In genomic region chr11:49337150-49337832, GRCm38 (mm10) we compare ENCODE assay signal across 39 mouse cellular contexts. TPM values are rescaled to one million over a fixed set of nuclear protein-coding genes. Genes with fewer than 3 reads are reported as not detected.
DNase-seq lines count a peak whose midpoint lies in the region; ATAC-seq and TF ChIP-seq lines count a peak whose summit lies in the region.
"Had no signal": no experiment of that assay in that cellular context is flagged by ENCODE, and none has a peak within 500 bp of the region (broad histone marks: within the 10 kb centered on the region; RNA-seq: fewer than 3 reads in every experiment).

No protein-coding gene starts in this region.

- H3K4me1 ChIP-seq in hindbrain, embryonic 13.5 days (replicated peaks): no peaks in the 10 kb centered on the region
- no peaks in the 10 kb centered on the region for H3K4me1 ChIP-seq in cerebellum, adult 2 months (ENCODE audit: control insufficient read depth, insufficient read depth, low read length)
- H3K4me1 ChIP-seq: embryonic facial prominence, embryonic 10.5 days; embryonic facial prominence, embryonic 13.5 days; forebrain, embryonic 10.5 days; forebrain, embryonic 13.5 days; heart, embryonic 10.5 days; heart, embryonic 13.5 days; hindbrain, embryonic 12.5 days; intestine, embryonic 15.5 days had no signal

- DNase-seq in 3134 (ENCODE audit: extremely low read depth, insufficient read length, low spot score): peak; percentile 20
- DNase-seq in 416B (ENCODE audit: low read depth): peak; percentile 76
- DNase-seq in Patski (ENCODE audit: low read depth, low spot score): peak; percentile 37
- no peak for DNase-seq in gastrocnemius, adult 2 months
- DNase-seq in cerebellum, adult 2 months: no peak
- DNase-seq: adrenal gland, adult 8-10 months; B cell, adult 2 months; cerebellum, adult 18-20 months; cerebellum, adult 9-11 months; cerebellum, postnatal 25 days; embryo, embryonic 11 days; gastrocnemius, postnatal 36 days; heart, adult 2 months; kidney, adult 11 months; kidney, adult 8-10 months had no signal

- H3K4me3 ChIP-seq in hindbrain, embryonic 13.5 days: no peak overlapping the region
- H3K4me3 ChIP-seq in gastrocnemius, adult 2 months: no peak overlapping the region
- H3K4me3 ChIP-seq in cerebellum, adult 2 months (replicated peaks; ENCODE audit: insufficient read depth, low read depth, low read length): no peak overlapping the region
- H3K4me3 ChIP-seq: embryonic facial prominence, embryonic 10.5 days; embryonic facial prominence, embryonic 13.5 days; erythroblast, embryonic 14.5 days; forebrain, embryonic 10.5 days; forebrain, embryonic 13.5 days; heart, adult 2 months; heart, embryonic 10.5 days; heart, embryonic 13.5 days; hindbrain, embryonic 12.5 days; intestine, embryonic 15.5 days had no signal

- POLR2A ChIA-PET in Patski (lab: Charles Lee): no interaction called here

- H3K27me3 ChIP-seq in Patski: no peaks in the 10 kb centered on the region
- no peaks in the 10 kb centered on the region for H3K27me3 ChIP-seq in hindbrain, embryonic 13.5 days
- H3K27me3 ChIP-seq in cerebellum, adult 2 months (ENCODE audit: control insufficient read depth, insufficient read depth, low read length): no peaks in the 10 kb centered on the region
- H3K27me3 ChIP-seq: CH12.LX; embryonic facial prominence, embryonic 13.5 days; forebrain, embryonic 13.5 days; heart, embryonic 13.5 days; hindbrain, embryonic 12.5 days; intestine, embryonic 15.5 days had no signal

- ATAC-seq in Patski: peak; percentile 100
- ATAC-seq in megakaryocyte progenitor cell, adult 5-6 weeks (replicated peaks; ENCODE audit: poor library complexity): peak; percentile 76
- ATAC-seq in hindbrain, embryonic 13.5 days (ENCODE audit: low FRiP score): no peak
- no peak for ATAC-seq in frontal cortex, adult (ENCODE audit: low TSS enrichment)
- ATAC-seq: forebrain, embryonic 13.5 days; forebrain, embryonic 16.5 days; hindbrain, embryonic 16.5 days; intestine, embryonic 15.5 days had no signal

- in situ Hi-C loops in Patski (cut with MboI; ENCODE audit: low pct_unique_long_range_greater_than_20kb): no loop called here

- intact Hi-C loops in gastrocnemius, adult 2 months (cut with DNase I): no loop called here

- 76% methylated on average over 4 of the region's 4 CpGs for WGBS in hindbrain, embryonic 13.5 days
- WGBS in cerebellum, adult 2 months: 63% methylated on average over 4 of the region's 4 CpGs

- no peak for TF ChIP-seq POLR2A in cerebellum, adult 2 months (IDR thresholded peaks at IDR 0.05; ENCODE audit: borderline replicate concordance, insufficient read depth, low read length)

- H3K36me3 ChIP-seq in hindbrain, embryonic 13.5 days: no peaks in the 10 kb centered on the region
- H3K36me3 ChIP-seq: embryonic facial prominence, embryonic 10.5 days; embryonic facial prominence, embryonic 13.5 days; forebrain, embryonic 10.5 days; G1E; heart, embryonic 10.5 days; heart, embryonic 13.5 days; hindbrain, embryonic 12.5 days; intestine, embryonic 15.5 days had no signal

- no peak overlapping the region for H3K27ac ChIP-seq in hindbrain, embryonic 13.5 days
- no peak overlapping the region for H3K27ac ChIP-seq in gastrocnemius, adult 2 months
- no peak overlapping the region for H3K27ac ChIP-seq in cerebellum, adult 2 months (ENCODE audit: insufficient read depth, low read length)
- H3K27ac ChIP-seq: embryonic facial prominence, embryonic 10.5 days; embryonic facial prominence, embryonic 13.5 days; forebrain, embryonic 10.5 days; forebrain, embryonic 13.5 days; heart, adult 2 months; heart, embryonic 10.5 days; heart, embryonic 13.5 days; hindbrain, embryonic 12.5 days; intestine, embryonic 15.5 days had no signal

- CTCF ChIA-PET in Patski (lab: Charles Lee): no interaction called here

- H3K9ac ChIP-seq in hindbrain, embryonic 13.5 days: no peak overlapping the region
- H3K9ac ChIP-seq: embryonic facial prominence, embryonic 13.5 days; forebrain, embryonic 13.5 days; heart, embryonic 13.5 days; hindbrain, embryonic 12.5 days; intestine, embryonic 15.5 days had no signal

- TF ChIP-seq CTCF in Patski (IDR thresholded peaks at IDR 0.05): peak; percentile 26
- TF ChIP-seq CTCF in gastrocnemius, adult 2 months (IDR thresholded peaks at IDR 0.05): no peak
- TF ChIP-seq CTCF in cerebellum, adult 2 months (IDR thresholded peaks at IDR 0.05; ENCODE audit: borderline replicate concordance, insufficient read depth, low read depth, low read length): no peak

- no peaks in the 10 kb centered on the region for H3K9me3 ChIP-seq in hindbrain, embryonic 13.5 days
- H3K9me3 ChIP-seq: embryonic facial prominence, embryonic 13.5 days; forebrain, embryonic 10.5 days; forebrain, embryonic 13.5 days; G1E; heart, embryonic 10.5 days; heart, embryonic 13.5 days; hindbrain, embryonic 12.5 days; intestine, embryonic 15.5 days had no signal

- H3K4me2 ChIP-seq in hindbrain, embryonic 13.5 days: no peak overlapping the region
- H3K4me2 ChIP-seq: embryonic facial prominence, embryonic 13.5 days; forebrain, embryonic 13.5 days; heart, embryonic 13.5 days; hindbrain, embryonic 12.5 days; intestine, embryonic 15.5 days had no signal

RNA-seq across cellular contexts. Expression of gene Olfr1390, which starts 2.3 kb away (rescaled TPM):
- polyA plus RNA-seq in Patski (2021): not detected
- total RNA-seq in megakaryocyte progenitor cell, adult 5-6 weeks (2015): not detected in 2 replicates
- total RNA-seq in megakaryocyte progenitor cell, adult 5-6 weeks (2017): not detected in 2 replicates
- not detected in 2 replicates for polyA plus RNA-seq in hindbrain, embryonic 13.5 days (2015; fragmentation: Nextera tagmentation; extraction: Ambion mirVana)
- total RNA-seq in gastrocnemius, adult 2 months (2021): not detected
- polyA plus RNA-seq in cerebellum, adult 2 months (2012; rRNA removed): not detected in 2 replicates
- total RNA-seq: adrenal gland, adult 8-10 months; adrenal gland, postnatal 36 days; CH12.LX; gastrocnemius, adult 8-10 months; gastrocnemius, postnatal 36 days; granulocyte monocyte progenitor cell, adult 5-6 weeks; heart, adult 2 months; heart, postnatal 25 days; hematopoietic stem cell, adult 5-6 weeks had no signal
- polyA plus RNA-seq: cortical plate, adult 2 months; embryonic facial prominence, embryonic 10.5 days; embryonic facial prominence, embryonic 13.5 days; erythroblast, embryonic 14.5 days; forebrain, embryonic 10.5 days; forebrain, embryonic 13.5 days; forebrain, embryonic 16.5 days; frontal cortex, adult 2 months; G1E; heart, adult 2 months; heart, embryonic 10.5 days; heart, embryonic 13.5 days; heart, embryonic 16.5 days; hindbrain, embryonic 12.5 days; hindbrain, embryonic 16.5 days; intestine, embryonic 15.5 days had no signal

RNA-seq across cellular contexts. Expression of gene Olfr1391, which starts 14.7 kb away (rescaled TPM):
- polyA plus RNA-seq in Patski (2021): not detected
- total RNA-seq in megakaryocyte progenitor cell, adult 5-6 weeks (2015): not detected in 2 replicates
- not detected in 2 replicates for total RNA-seq in megakaryocyte progenitor cell, adult 5-6 weeks (2017)
- polyA plus RNA-seq in hindbrain, embryonic 13.5 days (2015; fragmentation: Nextera tagmentation; extraction: Ambion mirVana): not detected in 2 replicates
- total RNA-seq in gastrocnemius, adult 2 months (2021): not detected
- polyA plus RNA-seq in cerebellum, adult 2 months (2012; rRNA removed): not detected in 2 replicates
- total RNA-seq: adrenal gland, adult 8-10 months; adrenal gland, postnatal 36 days; CH12.LX; gastrocnemius, adult 8-10 months; gastrocnemius, postnatal 36 days; granulocyte monocyte progenitor cell, adult 5-6 weeks; heart, adult 2 months; heart, postnatal 25 days; hematopoietic stem cell, adult 5-6 weeks had no signal
- polyA plus RNA-seq: cortical plate, adult 2 months; embryonic facial prominence, embryonic 10.5 days; embryonic facial prominence, embryonic 13.5 days; erythroblast, embryonic 14.5 days; forebrain, embryonic 10.5 days; forebrain, embryonic 13.5 days; forebrain, embryonic 16.5 days; frontal cortex, adult 2 months; G1E; heart, adult 2 months; heart, embryonic 10.5 days; heart, embryonic 13.5 days; heart, embryonic 16.5 days; hindbrain, embryonic 12.5 days; hindbrain, embryonic 16.5 days; intestine, embryonic 15.5 days had no signal

RNA-seq across cellular contexts. Expression of gene Olfr10, which starts 32.8 kb away (rescaled TPM):
- polyA plus RNA-seq in Patski (2021): 0.08 TPM
- not detected in 2 replicates for total RNA-seq in megakaryocyte progenitor cell, adult 5-6 weeks (2015)
- not detected in 2 replicates for total RNA-seq in megakaryocyte progenitor cell, adult 5-6 weeks (2017)
- polyA plus RNA-seq in hindbrain, embryonic 13.5 days (2015; fragmentation: Nextera tagmentation; extraction: Ambion mirVana): not detected in 2 replicates
- total RNA-seq in gastrocnemius, adult 2 months (2021): not detected
- not detected in 2 replicates for polyA plus RNA-seq in cerebellum, adult 2 months (2012; rRNA removed)
- total RNA-seq: adrenal gland, adult 8-10 months; adrenal gland, postnatal 36 days; CH12.LX; gastrocnemius, adult 8-10 months; gastrocnemius, postnatal 36 days; granulocyte monocyte progenitor cell, adult 5-6 weeks; heart, adult 2 months; heart, postnatal 25 days; hematopoietic stem cell, adult 5-6 weeks had no signal
- polyA plus RNA-seq: cortical plate, adult 2 months; embryonic facial prominence, embryonic 10.5 days; embryonic facial prominence, embryonic 13.5 days; erythroblast, embryonic 14.5 days; forebrain, embryonic 10.5 days; forebrain, embryonic 13.5 days; forebrain, embryonic 16.5 days; frontal cortex, adult 2 months; G1E; heart, adult 2 months; heart, embryonic 10.5 days; heart, embryonic 13.5 days; heart, embryonic 16.5 days; hindbrain, embryonic 12.5 days; hindbrain, embryonic 16.5 days; intestine, embryonic 15.5 days had no signal

RNA-seq across cellular contexts. Expression of gene Olfr1392, which starts 52.2 kb away (rescaled TPM):
- 0.14 TPM for polyA plus RNA-seq in Patski (2021)
- not detected in 2 replicates for total RNA-seq in megakaryocyte progenitor cell, adult 5-6 weeks (2015)
- not detected in 2 replicates for total RNA-seq in megakaryocyte progenitor cell, adult 5-6 weeks (2017)
- polyA plus RNA-seq in hindbrain, embryonic 13.5 days (2015; fragmentation: Nextera tagmentation; extraction: Ambion mirVana): not detected in 2 replicates
- total RNA-seq in gastrocnemius, adult 2 months (2021): not detected
- polyA plus RNA-seq in cerebellum, adult 2 months (2012; rRNA removed): 0.08 and 0.15 TPM in 2 replicates
- total RNA-seq: adrenal gland, adult 8-10 months; adrenal gland, postnatal 36 days; CH12.LX; gastrocnemius, adult 8-10 months; gastrocnemius, postnatal 36 days; granulocyte monocyte progenitor cell, adult 5-6 weeks; heart, adult 2 months; heart, postnatal 25 days; hematopoietic stem cell, adult 5-6 weeks had no signal
- polyA plus RNA-seq: embryonic facial prominence, embryonic 13.5 days; erythroblast, embryonic 14.5 days; forebrain, embryonic 10.5 days; forebrain, embryonic 13.5 days; forebrain, embryonic 16.5 days; G1E; heart, embryonic 10.5 days; heart, embryonic 13.5 days; heart, embryonic 16.5 days; hindbrain, embryonic 12.5 days; intestine, embryonic 15.5 days had no signal

RNA-seq across cellular contexts. Expression of gene Olfr1393, which starts 59.2 kb away (rescaled TPM):
- 0.04 TPM for polyA plus RNA-seq in Patski (2021)
- 0.05 TPM in 2 replicates for total RNA-seq in megakaryocyte progenitor cell, adult 5-6 weeks (2015)
- not detected in 2 replicates for total RNA-seq in megakaryocyte progenitor cell, adult 5-6 weeks (2017)
- 0.22 TPM in 1 of 2 replicates, not detected in the other for polyA plus RNA-seq in hindbrain, embryonic 13.5 days (2015; fragmentation: Nextera tagmentation; extraction: Ambion mirVana)
- not detected for total RNA-seq in gastrocnemius, adult 2 months (2021)
- polyA plus RNA-seq in cerebellum, adult 2 months (2012; rRNA removed): 0.08 TPM in 1 of 2 replicates, not detected in the other
- total RNA-seq: adrenal gland, adult 8-10 months; adrenal gland, postnatal 36 days; CH12.LX; gastrocnemius, adult 8-10 months; gastrocnemius, postnatal 36 days; granulocyte monocyte progenitor cell, adult 5-6 weeks; hematopoietic stem cell, adult 5-6 weeks had no signal
- polyA plus RNA-seq: embryonic facial prominence, embryonic 10.5 days; embryonic facial prominence, embryonic 13.5 days; erythroblast, embryonic 14.5 days; forebrain, embryonic 16.5 days; G1E; heart, embryonic 10.5 days; hindbrain, embryonic 12.5 days; intestine, embryonic 15.5 days had no signal

Comparison
In these comparisons a context has a peak if more than half of its experiments do, and no peak if none do; other contexts are left out.
1. DNase-seq: peak in 3134 (single experiment), 416B (single experiment) and Patski (single experiment); none in gastrocnemius, adult 2 months (single experiment) and cerebellum, adult 2 months (0 of 2).
2. ATAC-seq: peak in Patski (single experiment) and megakaryocyte progenitor cell, adult 5-6 weeks (single experiment); none in hindbrain, embryonic 13.5 days (single experiment) and frontal cortex, adult (single experiment).